Mouse (Mus musculus): Measurements from ENCODE around the gene Slc17a7. TPM values are rescaled to one million over a fixed set of nuclear protein-coding genes. Genes with fewer than 3 reads are reported as not detected.
A peak's percentile ranks its signal among the peaks of the same experiment; 100 is the strongest.
"Not testable (repeated sequence)": the region's sequence is repeated elsewhere in the genome, so short reads cannot be mapped to it uniquely, and the experiment has no call there.

Slc17a7 gene
- total RNA-seq, 2 experiments from 2014 or later = 8.1 to 11.5 TPM

DNA sequence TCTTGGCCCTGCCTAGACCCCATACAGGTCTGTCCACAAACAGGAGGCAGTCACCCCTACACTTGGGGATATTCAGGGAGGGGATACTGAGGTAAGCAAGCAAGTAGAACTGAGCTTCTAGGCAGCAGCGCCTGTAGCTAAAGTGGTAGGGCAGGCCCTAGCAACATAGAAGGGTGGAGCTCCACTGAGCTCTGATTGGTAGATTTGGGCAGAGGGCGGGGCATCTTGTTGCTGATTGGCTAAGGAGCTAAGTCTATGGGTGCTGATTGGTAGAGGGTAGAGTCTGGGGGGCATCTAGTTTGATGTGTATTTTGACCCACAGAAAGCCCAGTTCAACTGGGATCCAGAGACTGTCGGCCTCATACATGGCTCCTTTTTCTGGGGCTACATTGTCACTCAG is 5.7 kb downstream of the Slc17a7 start:
- intact Hi-C loops (cut with DNase I) = no loop called here
- DNase-seq = no peak

DNA sequence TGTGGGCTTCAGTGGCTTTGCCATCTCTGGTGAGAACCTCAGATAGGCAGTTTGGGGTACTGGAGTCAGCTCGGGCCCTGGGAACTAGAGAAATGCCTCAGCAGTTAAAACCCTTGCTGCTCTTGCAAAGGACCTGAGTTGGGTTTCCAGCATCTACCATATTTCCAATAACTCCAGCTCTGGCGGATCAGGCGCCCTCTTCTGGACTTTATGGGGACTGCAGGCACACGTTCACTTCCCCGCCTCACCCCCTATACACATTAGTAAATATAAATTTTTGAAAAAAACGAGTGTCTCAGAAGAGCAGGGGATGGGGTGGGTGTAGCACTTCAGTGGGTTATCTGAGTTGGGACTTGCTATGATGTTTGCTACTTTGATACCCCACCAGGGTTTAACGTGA is 9.2 kb downstream of the Slc17a7 start:
- intact Hi-C loops (cut with DNase I) = no loop called here
- DNase-seq = no peak

DNA sequence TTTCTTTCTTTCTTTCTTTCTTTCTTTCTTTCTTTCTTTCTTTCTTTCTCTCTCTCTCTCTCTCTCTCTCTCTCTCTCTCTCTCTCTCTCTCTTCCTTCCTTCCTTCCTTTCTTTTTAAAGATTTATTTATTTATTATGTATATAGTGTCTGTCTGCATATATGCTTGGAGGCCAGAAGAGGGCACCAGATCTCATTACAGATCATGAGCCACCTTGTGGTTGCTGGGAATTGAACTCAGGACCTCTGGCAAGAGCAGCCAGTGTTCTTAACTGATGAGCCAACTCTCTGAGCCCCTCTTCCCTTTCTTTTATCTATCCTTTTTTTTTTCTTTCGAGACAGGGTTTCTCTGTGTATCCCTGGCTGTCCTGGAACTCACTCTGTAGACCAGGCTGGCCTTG is 10.0 kb downstream of the Slc17a7 start:
- intact Hi-C loops (cut with DNase I) = not testable (repeated sequence)

DNA sequence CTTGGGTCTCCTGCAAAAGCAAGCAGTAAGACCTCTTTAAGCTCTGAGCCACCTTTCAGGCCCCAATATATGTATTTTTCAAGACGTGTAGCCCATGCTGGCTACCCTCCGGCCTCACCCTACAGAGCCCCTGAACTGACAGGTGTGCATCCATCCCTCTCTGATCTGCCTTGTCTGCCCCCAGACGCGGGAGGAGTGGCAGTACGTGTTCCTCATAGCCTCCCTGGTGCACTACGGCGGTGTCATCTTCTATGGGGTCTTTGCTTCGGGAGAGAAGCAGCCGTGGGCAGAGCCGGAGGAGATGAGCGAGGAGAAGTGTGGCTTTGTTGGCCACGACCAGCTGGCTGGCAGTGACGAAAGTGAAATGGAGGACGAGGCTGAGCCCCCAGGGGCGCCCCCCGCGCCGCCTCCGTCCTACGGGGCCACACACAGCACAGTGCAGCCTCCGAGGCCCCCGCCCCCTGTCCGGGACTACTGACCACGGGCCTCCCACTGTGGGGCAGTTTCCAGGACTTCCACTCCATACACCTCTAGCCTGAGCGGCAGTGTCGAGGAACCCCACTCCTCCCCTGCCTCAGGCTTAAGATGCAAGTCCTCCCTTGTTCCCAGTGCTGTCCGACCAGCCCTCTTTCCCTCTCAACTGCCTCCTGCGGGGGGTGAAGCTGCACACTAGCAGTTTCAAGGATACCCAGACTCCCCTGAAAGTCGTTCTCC is 11.0 kb downstream of the Slc17a7 start:
- intact Hi-C loops (cut with DNase I) = no loop called here
- no peak for DNase-seq

More for the DNA sequence above, 10.0 kb downstream of the Slc17a7 start:
- not testable (repeated sequence) for DNase-seq

DNA sequence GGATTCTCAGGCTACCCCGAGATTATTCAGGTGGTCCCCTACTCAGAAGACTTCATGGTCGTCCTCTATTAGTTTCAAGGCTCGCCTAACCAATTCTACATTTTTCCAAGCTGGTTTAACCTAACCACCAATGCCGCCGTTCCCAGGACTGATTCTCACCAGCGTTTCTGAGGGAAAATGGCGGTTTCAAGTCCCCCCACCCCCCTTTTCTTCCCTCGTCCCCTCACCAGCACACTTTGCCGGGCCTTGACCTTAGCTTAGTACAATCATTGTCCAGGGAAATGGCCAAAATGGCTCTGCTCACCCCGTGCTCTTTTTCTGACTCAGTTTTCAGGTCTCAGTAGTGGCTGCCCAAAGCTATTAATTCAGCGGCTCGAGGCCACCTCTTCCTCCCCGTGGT is 11.6 kb downstream of the Slc17a7 start:
- intact Hi-C loops (cut with DNase I) = no loop called here
- DNase-seq = no peak

DNA sequence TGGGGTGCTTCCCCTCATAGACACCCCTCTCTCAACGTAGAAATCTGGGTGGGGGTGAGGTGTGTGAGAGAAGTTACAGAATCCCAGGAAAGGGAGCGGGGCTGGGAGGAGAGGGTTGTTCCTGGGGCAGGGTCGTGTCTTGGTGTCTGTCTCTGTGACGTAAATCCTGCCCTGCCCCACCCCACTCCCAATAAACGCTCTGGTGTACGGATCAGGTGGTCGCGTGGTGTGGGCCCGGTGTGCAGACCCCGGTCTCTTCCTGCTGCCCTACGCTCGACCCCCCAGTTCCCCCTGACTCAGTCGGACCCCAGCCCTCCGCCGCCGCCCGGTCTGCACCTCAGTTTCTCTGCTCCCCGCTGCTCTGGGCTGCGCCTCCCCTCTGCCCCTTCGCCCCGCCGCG is 12.2 kb downstream of the Slc17a7 start:
- intact Hi-C loops (cut with DNase I) = no loop called here
- no peak for DNase-seq

DNA sequence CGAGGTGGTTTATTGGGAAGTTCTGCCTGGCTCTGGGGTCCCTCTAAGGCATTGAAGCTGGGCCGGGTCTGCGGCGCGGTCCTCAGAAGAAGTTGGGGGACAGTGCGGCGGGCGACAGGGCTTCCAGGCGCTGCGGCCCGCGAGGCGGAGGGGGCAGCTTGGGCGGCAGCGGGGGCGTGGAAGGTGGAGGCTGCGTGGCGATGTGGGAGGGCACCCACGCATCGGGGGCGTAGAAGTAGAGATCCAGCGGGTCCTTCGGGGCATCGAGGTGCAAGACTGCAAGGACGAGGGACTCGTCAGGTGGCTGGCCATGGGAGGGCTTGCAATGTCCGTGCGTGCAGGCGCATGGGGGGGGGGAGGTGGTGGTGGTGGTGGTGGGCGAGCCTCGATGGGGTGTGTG is 12.6 kb downstream of the Slc17a7 start:
- DNase-seq = no peak
- intact Hi-C loops (cut with DNase I) = no loop called here

DNA sequence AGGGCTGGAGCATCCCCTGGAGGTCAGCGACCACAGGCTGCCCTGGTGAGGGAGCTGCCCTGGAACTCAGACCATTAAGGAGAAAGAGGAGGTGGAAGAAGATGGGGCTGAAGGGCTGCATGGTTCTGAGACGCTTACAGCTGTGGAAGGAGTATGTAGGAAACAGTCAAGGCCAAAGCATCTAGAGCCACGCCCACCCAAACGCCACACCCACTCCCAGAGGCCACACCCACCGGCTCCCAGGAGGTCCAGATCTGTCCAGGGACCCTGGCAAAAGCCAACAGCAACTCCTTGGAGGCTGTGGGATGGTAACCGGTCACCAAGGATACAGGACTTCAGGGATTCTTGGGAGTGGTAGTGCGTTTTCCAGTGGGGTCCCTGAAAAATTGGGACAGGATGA is 14.8 kb downstream of the Slc17a7 start:
- intact Hi-C loops (cut with DNase I) = no loop called here
- DNase-seq = no peak

DNA sequence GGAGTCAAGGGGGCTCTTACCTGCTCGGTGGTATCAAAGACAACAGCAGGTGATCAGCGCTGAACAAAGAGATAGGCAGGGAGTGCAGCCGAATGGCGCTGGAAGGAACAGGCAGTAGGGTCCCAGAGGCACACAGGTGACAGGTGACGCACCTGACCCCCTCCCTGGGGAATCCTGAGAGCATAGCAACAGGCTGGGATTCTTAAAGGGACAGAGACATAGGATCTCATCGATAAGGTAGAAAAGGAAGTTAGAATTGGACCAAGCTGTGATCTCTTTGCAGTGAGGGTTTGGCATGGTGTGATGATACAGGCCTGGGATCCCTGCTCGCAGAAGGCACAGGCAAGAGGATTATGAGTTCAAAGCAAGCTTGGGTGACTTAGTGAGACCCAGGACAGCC is 15.7 kb downstream of the Slc17a7 start, which contains the start of gene Gfy:
Gfy (minus strand) TSS at position 101 of the 400 bp plus-strand sequence.
- intact Hi-C loops (cut with DNase I) = no loop called here
- no peak for DNase-seq

DNA sequence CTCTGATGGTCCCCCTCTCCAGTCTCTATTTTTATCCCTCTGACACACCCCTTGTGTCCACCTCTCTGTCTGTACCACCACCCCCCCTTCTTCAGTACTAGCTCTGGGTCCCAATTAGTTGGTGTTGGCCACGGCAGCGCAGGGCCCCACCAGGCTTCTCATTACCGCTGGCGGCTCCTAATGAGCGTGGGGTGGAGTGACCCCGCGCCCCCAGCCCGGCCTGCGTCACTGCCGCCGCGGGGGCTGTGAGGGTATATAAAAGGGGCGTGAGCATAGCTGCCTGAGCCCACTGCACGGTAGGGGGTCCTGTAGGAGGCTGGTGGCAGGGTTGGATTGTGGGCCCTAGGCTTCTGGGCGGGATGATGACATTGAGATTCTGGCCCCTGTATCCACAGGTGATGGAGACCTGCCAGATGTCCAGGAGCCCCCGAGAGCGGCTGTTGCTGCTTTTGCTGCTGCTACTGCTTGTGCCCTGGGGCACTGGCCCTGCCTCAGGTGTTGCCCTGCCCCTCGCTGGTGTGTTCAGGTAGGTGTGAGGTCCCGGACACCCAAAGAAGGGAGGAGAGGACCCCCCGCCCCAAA is 17.2 kb downstream of the Slc17a7 start, which contains the start of gene Pth2:
Pth2 (plus strand) TSS at position 100 of the 582 bp plus-strand sequence.
- DNase-seq = no peak
- intact Hi-C loops (cut with DNase I) = no loop called here

DNA sequence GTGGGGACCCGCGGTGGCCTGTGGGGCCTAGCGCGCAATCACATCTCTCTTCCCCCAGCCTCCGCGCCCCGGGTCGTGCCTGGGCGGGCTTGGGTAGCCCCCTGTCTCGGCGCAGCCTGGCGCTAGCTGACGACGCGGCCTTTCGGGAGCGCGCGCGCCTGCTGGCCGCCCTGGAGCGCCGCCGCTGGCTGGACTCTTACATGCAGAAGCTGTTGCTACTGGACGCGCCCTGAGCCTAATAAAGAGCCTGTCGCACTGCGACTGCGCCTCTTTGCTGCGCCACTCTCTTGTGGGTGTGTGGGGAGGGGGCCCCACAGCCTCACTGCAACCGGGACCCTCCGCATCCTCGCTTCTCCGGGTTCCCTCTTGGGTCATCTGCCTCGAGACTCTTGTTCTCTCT is 17.8 kb downstream of the Slc17a7 start:
- intact Hi-C loops (cut with DNase I) = no loop called here
- DNase-seq = peak in 1 of 2 experiments; percentile 34

DNA sequence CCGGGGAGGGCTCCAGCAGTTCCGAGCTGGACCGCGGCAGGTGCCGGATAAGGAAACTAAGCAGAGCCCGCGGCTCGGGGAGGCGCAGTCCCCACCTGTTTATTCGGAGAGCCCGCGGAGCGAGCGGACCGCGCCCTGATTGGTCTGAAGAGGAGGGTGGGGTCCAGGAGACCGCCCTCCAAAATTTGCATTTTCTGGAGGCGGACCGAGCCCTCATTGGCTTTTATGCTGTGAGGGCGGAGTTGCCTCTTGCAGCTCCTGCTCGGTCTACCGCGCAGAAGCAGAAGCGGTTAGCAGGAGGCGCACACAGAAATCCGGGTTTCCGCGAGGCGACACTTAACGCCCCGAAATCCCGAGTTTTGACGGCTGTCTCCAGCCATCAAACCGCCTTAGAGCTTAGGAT is 18.5 kb downstream of the Slc17a7 start:
- DNase-seq = peak; percentile 84 to 88
- intact Hi-C loops (cut with DNase I) = no loop called here

DNA sequence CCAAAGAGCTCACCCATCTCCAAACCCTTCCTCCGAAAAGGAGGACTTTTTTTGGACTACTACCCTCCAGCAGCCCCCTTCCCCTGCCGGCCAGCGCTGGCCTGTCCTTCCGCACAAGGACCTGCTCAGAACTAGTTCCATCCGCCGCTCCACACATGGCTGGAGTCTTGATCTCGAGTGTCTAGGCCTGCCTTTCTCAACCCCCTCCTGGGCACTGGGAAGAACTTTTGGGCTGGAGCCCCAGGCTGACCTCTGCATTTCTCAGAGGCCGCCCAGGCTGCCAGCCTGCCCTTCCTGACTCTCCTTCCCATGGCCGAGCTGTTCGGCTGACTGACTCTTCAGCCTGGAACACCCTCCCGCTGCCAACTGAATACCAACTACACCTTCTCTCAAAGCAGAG is 18.9 kb downstream of the Slc17a7 start:
- intact Hi-C loops (cut with DNase I) = no loop called here
- no peak for DNase-seq

DNA sequence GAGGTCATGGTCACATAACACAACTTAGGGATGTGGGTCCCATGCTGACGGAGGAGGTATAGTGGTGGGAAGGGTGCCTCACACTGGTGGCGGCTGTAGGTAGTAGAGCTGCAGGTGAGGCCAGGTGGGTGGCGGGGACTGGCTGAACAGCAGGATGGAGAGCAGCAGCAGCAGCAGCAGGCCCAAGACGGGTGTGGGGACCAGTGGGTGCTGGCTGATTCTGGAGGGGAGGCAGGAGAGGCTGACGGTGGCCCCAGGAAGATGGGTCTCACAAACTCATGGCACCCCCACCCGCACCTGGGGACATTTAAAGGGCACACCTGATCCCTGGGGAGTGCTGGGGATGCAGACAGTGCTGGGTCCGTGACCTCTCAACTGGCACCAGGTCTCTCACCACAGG is 19.9 kb downstream of the Slc17a7 start:
- intact Hi-C loops (cut with DNase I) = no loop called here
- no peak for DNase-seq

DNA sequence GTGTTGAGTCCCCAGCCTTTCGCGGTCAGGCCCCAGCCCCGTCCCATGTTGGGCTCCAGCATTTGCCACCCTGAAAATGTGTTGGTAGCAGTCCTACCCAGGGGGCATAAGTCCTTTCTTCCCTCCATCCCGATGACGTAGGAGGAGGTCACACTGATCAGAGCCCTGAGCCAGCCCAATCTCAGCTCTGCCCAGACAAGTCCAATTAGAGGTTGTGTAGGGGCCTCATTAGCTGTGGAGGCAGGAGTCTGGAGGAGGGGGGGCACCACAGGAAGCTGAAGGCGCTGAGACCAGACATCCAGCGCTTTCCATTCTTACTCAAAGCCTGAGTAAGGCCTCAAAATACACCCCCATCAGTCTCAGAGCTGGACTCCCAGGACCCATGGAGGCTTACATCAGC is 22.2 kb downstream of the Slc17a7 start:
- intact Hi-C loops (cut with DNase I) = no loop called here
- DNase-seq = no peak

DNA sequence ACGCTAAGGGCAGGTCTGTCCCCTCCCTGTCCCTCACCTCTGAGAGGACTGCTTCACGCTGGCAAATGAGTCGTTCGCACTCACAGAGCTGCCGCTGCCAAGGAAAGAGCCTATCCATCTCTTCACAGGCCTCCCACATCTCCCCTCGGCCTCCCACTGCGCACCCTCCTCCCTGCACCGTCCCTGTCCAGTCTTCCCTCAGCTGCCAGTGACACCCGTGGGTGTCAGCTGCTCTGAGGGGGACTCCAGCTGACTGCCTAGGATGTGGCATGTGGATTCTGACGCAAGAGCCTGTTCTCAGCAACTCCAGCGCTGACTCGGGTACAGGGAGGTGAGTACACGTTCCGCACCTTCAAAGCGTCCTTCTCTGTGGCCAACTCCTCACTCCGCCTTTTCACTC is 25.9 kb downstream of the Slc17a7 start:
- intact Hi-C loops (cut with DNase I) = no loop called here
- DNase-seq = no peak

DNA sequence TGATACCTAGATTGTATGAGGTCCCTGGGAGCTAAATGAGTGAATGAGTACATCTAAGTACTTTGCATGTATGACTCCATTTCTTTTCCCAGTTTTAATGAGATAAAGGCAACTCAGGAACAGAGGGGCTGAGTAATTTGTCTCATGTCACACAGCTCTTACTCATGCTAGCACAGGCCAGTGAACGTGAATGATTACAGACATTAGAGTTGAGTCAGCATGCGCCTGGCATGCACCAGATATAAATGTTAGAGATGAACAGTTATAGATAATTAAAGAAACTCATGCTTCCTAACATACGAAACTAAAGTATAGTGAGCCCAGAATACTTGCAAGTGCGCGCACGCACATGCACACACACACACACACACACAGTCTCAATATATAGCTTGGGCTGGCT is 26.4 kb downstream of the Slc17a7 start:
- no peak for DNase-seq
- intact Hi-C loops (cut with DNase I) = no loop called here

DNA sequence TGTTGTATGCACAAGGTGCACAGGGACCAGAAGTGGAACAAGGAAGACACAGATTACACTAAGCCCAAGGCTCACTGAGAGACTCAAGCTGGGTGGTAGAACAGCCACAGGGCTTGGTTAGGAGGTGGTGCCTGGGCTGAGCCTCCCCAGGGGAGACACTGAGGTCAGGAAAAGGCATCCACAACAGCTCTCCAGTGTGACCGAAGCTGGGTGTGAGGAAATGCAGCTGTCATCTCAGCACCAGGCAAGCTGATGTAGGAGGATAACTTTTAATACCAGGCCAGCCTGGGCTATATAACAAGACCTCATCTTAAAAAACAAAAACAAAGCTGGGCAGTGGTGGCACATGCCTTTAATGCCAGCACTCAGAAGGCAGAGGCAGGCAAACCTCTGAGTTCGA is 27.4 kb downstream of the Slc17a7 start:
- DNase-seq = no peak
- intact Hi-C loops (cut with DNase I) = no loop called here

DNA sequence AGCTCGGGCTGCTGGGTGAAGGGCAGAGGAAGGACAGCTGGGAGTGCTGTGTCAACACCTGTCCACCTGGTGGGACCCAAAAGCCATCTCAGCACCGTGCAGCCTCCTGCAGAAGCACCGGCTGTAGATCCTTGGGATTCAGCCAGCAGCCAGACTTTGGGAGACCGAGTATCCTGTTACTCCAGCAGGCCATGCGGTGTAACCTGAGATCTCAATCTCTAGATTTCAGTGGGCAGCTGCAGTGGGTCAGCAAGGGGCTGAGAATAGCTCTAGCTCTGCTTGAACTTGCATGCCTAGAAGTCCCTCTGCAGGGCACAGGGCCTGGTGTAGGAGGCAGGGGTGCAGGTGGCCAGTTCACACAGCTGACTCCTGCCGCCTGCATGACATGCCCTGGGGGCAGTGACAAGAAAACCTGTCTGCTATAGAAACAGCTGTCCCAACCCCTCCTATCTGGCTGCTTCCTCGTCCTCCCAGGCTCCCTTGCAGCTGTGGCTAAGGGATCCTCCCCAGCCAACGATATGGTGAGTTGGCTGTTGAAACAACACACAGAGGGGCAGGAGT is 28.1 kb downstream of the Slc17a7 start:
- intact Hi-C loops (cut with DNase I) = no loop called here
- no peak for DNase-seq

DNA sequence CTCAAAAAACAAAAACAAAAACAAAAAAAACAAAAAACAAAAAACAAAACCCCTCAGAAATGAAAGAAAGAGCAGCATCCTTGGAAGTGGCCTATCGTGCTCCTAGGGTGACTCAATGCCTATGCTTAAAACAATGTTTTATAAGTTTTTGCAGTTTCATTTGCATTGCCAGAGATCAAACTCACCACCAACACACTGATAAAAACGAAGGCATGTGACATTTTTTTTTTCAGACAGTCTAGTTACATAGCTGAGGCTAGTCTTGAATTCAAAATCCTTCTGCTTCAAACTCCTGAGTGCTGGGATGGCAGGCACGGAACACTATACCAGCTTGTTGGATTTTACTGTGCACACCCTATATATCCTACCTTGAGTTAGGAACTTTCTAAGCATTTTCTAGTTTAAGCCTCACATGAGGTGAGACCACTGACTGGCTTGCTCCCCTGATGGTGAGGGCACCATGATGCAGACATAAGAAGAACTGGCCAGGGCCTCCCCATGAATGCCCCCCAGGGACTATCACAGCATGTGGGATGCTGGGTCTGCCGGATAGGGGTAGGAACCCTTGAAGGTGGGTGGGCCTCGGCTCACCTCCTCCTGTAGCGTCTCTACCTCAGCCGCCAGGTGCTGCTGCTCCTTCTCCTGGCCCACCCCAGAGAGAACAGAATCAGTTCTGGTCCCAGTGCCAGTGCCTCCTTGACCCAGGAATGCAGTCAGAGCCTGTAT is 29.0 kb downstream of the Slc17a7 start:
- no peak for DNase-seq
- intact Hi-C loops (cut with DNase I) = no loop called here

DNA sequence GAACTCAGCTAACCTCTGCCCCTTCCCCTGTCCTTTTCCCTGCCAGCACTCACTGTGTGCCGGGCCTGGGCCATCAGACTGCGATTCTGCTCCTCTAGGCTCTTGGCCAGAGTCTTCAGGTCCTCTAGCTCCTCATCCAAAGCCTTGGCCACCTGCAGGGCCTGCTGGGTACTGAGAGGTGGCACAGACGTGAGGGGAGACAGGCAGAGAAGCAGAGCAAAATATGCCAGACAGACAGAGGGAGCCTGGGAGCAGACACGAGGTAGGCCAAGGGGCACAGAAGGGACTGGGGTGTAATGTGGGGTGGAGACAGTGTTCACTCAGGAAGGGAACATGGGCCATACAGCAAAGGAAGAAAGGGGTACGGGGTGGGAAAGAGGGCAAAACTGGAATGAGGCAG is 29.7 kb downstream of the Slc17a7 start:
- no peak for DNase-seq
- intact Hi-C loops (cut with DNase I) = no loop called here
